Mouse (Mus musculus) forebrain, embryonic 11.5 days (tissue): ENCODE results near the gene Gm5426. TPM values are rescaled to one million over a fixed set of nuclear protein-coding genes. Genes with fewer than 3 reads are reported as not detected.
"Not testable (repeated sequence)": the region's sequence is repeated elsewhere in the genome, so short reads cannot be mapped to it uniquely, and the experiment has no call there.

Experiments used
- ATAC-seq: fragments of 200-750 bp; cut with Nextera tagmentation; replicated peaks from 2 replicates; pipeline ENCODE4 v1.8.0; 2017; ENCODE audit warnings: moderate TSS enrichment; ENCODE audit not compliant: low FRiP score
- DNase-seq: peaks from one replicate; pipeline ENCODE4 v3.0.0-alpha.2; 2017; ENCODE audit warnings: low spot score
- H3K27ac ChIP-seq: fragments of 300-500 bp; sonication (generic); 2 replicates; pipeline ENCODE4 v1.5.1; 2014; ENCODE audit warnings: low read depth, low read length
- H3K27me3 ChIP-seq: fragments of 300-500 bp; sonication (generic); 2 replicates; pipeline ENCODE4 v1.6.1; 2014; ENCODE audit warnings: mild to moderate bottlenecking, low read length, mixed read lengths; ENCODE audit not compliant: control insufficient read depth, insufficient read depth
- H3K36me3 ChIP-seq: fragments of 300-500 bp; sonication (generic); 2 replicates; pipeline ENCODE4 v1.6.1; 2014; ENCODE audit warnings: mild to moderate bottlenecking, low read length, moderate library complexity, mixed read lengths; ENCODE audit not compliant: control insufficient read depth, insufficient read depth
- H3K4me1 ChIP-seq: fragments of 300-500 bp; sonication (generic); replicated peaks from 2 replicates; pipeline ENCODE4 v1.6.1; 2014; ENCODE audit warnings: low read length, mixed read lengths; ENCODE audit not compliant: control insufficient read depth, insufficient read depth
- H3K4me2 ChIP-seq: fragments of 300-500 bp; sonication (generic); 2 replicates; pipeline ENCODE4 v1.6.1; 2014; ENCODE audit warnings: low read depth, mild to moderate bottlenecking, low read length, moderate library complexity, mixed read lengths; ENCODE audit not compliant: severe bottlenecking
- H3K4me3 ChIP-seq: fragments of 300-500 bp; sonication (generic); 2 replicates; pipeline ENCODE4 v1.5.1; 2014; ENCODE audit warnings: low read depth, low read length
- H3K9ac ChIP-seq: fragments of 300-500 bp; sonication (generic); 2 replicates; pipeline ENCODE4 v1.6.1; 2014; ENCODE audit warnings: low read length
- H3K9me3 ChIP-seq: fragments of 300-500 bp; sonication (generic); 2 replicates; pipeline ENCODE4 v1.6.1; 2016; ENCODE audit warnings: low read length, mixed read lengths; ENCODE audit not compliant: control insufficient read depth
- WGBS: fragments of 180-500 bp; shearing (Covaris S2); extraction: QIAGEN DNeasy Blood & Tissue Kit; methylation state at CpG from one replicate; pipeline ENCODE4 v1.1.7; 2014; 5-methylcytosine and 5-hydroxymethylcytosine counted together
- polyA plus RNA-seq: library from polyadenylated mRNA; unstranded; fragments of >200 nt; fragmentation: Nextera tagmentation; extraction: Ambion mirVana; gene quantifications from 2 replicates; pipeline ENCODE4 v1.2.1, GENCODE M21; 2014

Gene Gm5426
- polyA plus RNA-seq, 1 experiment from 2014 or later = not detected

- Histone ChIP-seq H3K4me2 (no peak overlapping the region), H3K36me3 (no peaks in the 10 kb centered on the region), H3K9ac (no peak overlapping the region), H3K9me3 (no peaks in the 10 kb centered on the region), H3K4me3 (no peak overlapping the region), H3K27me3 (no peaks in the 10 kb centered on the region), H3K4me1 (no peaks in the 10 kb centered on the region), H3K27ac (no peak overlapping the region)
- ATAC-seq (no peak), DNase-seq (no peak)
- 68% methylated on average over 9 of the region's 9 CpGs for WGBS
Observed at GRCm38 (mm10) chr10:96125771-96126454, 10.5 kb upstream of the Gm5426 start.

- WGBS = 85% methylated on average over 2 of the region's 2 CpGs
- no peaks in the 10 kb centered on the region for H3K4me1 ChIP-seq
- no peak for ATAC-seq
- H3K36me3 ChIP-seq = no peaks in the 10 kb centered on the region
- H3K27ac ChIP-seq = no peak overlapping the region
- no peak for DNase-seq
- no peaks in the 10 kb centered on the region for H3K27me3 ChIP-seq
- no peak overlapping the region for H3K4me3 ChIP-seq
- H3K9ac ChIP-seq = no peak overlapping the region
- H3K4me2 ChIP-seq = no peak overlapping the region
- H3K9me3 ChIP-seq = no peaks in the 10 kb centered on the region
Observed at GRCm38 (mm10) chr10:96129213-96129612, 7.2 kb upstream of the Gm5426 start.

GRCm38 (mm10) chr10:96130406-96130805 lies 6.0 kb upstream of the Gm5426 start:
- Histone ChIP-seq H3K9me3 (no peaks in the 10 kb centered on the region), H3K36me3 (no peaks in the 10 kb centered on the region), H3K27me3 (no peaks in the 10 kb centered on the region), H3K9ac (no peak overlapping the region), H3K4me3 (no peak overlapping the region), H3K4me1 (no peaks in the 10 kb centered on the region), H3K4me2 (no peak overlapping the region), H3K27ac (no peak overlapping the region)
- WGBS = 80% methylated on average over 3 of the region's 3 CpGs
- ATAC-seq (no peak), DNase-seq (no peak)

- H3K27ac ChIP-seq = no peak overlapping the region
- no peaks in the 10 kb centered on the region for H3K27me3 ChIP-seq
- no peak overlapping the region for H3K9ac ChIP-seq
- ATAC-seq = no peak
- H3K4me2 ChIP-seq = no peak overlapping the region
- H3K4me3 ChIP-seq = no peak overlapping the region
- no peaks in the 10 kb centered on the region for H3K4me1 ChIP-seq
- no peak for DNase-seq
- H3K9me3 ChIP-seq = no peaks in the 10 kb centered on the region
- H3K36me3 ChIP-seq = no peaks in the 10 kb centered on the region
- WGBS = 96% methylated on average over 6 of the region's 6 CpGs
Observed at GRCm38 (mm10) chr10:96131112-96131511, 5.3 kb upstream of the Gm5426 start.

- Histone ChIP-seq H3K9me3 (no peaks in the 10 kb centered on the region), H3K4me2 (no peak overlapping the region), H3K4me3 (no peak overlapping the region), H3K27me3 (no peaks in the 10 kb centered on the region), H3K36me3 (no peaks in the 10 kb centered on the region), H3K9ac (no peak overlapping the region), H3K27ac (no peak overlapping the region), H3K4me1 (no peaks in the 10 kb centered on the region)
- peak; percentile 61 for DNase-seq
- ATAC-seq = peak; percentile 74
- 35% methylated on average over 6 of the region's 6 CpGs for WGBS
Observed at GRCm38 (mm10) chr10:96132161-96132560, 4.2 kb upstream of the Gm5426 start.

- DNase-seq (no peak), ATAC-seq (no peak)
- 96% methylated on average over 5 of the region's 5 CpGs for WGBS
- H3K27me3 ChIP-seq = no peaks in the 10 kb centered on the region
- no peaks in the 10 kb centered on the region for H3K36me3 ChIP-seq
- no peaks in the 10 kb centered on the region for H3K4me1 ChIP-seq
- no peak overlapping the region for H3K4me3 ChIP-seq
- no peak overlapping the region for H3K27ac ChIP-seq
- H3K4me2 ChIP-seq = no peak overlapping the region
- no peak overlapping the region for H3K9ac ChIP-seq
- H3K9me3 ChIP-seq = no peaks in the 10 kb centered on the region
Observed at GRCm38 (mm10) chr10:96138585-96138984, 2.2 kb downstream of the Gm5426 start.

- ATAC-seq, H3K27me3 ChIP-seq, H3K9ac ChIP-seq, H3K9me3 ChIP-seq, H3K27ac ChIP-seq, H3K4me3 ChIP-seq, DNase-seq, H3K4me1 ChIP-seq, H3K4me2 ChIP-seq, H3K36me3 ChIP-seq: not testable (repeated sequence)
- 91% methylated on average over 4 of the region's 4 CpGs for WGBS
Observed at GRCm38 (mm10) chr10:96139274-96139673, 2.9 kb downstream of the Gm5426 start.

- Histone ChIP-seq H3K4me2 (no peak overlapping the region), H3K27ac (no peak overlapping the region), H3K27me3 (no peaks in the 10 kb centered on the region), H3K4me3 (no peak overlapping the region), H3K9me3 (no peaks in the 10 kb centered on the region), H3K36me3 (no peaks in the 10 kb centered on the region), H3K9ac (no peak overlapping the region), H3K4me1 (0 out of 2 replicates have a peak, but pooled peaks cover 1% of the 10 kb centered on the region)
- ATAC-seq = no peak
- WGBS = 94% methylated on average over 5 of the region's 5 CpGs
- no peak for DNase-seq
Observed at GRCm38 (mm10) chr10:96146578-96146977, 10.2 kb downstream of the Gm5426 start.

- Histone ChIP-seq H3K36me3 (no peaks in the 10 kb centered on the region), H3K27me3 (no peaks in the 10 kb centered on the region), H3K4me3 (no peak overlapping the region), H3K4me2 (no peak overlapping the region), H3K9me3 (no peaks in the 10 kb centered on the region), H3K4me1 (0 out of 2 replicates have a peak, but pooled peaks cover 1% of the 10 kb centered on the region), H3K9ac (no peak overlapping the region), H3K27ac (no peak overlapping the region)
- 68% methylated on average over 10 of the region's 10 CpGs for WGBS
- peak; percentile 57 for DNase-seq
- ATAC-seq = no peak
Observed at GRCm38 (mm10) chr10:96148250-96148699, 11.9 kb downstream of the Gm5426 start.
